Mouse (Mus musculus): Measurements from ENCODE around the gene Tbc1d9b. TPM values are rescaled to one million over a fixed set of nuclear protein-coding genes. Genes with fewer than 3 reads are reported as not detected.

Tbc1d9b gene
- polyA plus RNA-seq, 1 experiment from 2014 or later = 9.1 TPM

DNA sequence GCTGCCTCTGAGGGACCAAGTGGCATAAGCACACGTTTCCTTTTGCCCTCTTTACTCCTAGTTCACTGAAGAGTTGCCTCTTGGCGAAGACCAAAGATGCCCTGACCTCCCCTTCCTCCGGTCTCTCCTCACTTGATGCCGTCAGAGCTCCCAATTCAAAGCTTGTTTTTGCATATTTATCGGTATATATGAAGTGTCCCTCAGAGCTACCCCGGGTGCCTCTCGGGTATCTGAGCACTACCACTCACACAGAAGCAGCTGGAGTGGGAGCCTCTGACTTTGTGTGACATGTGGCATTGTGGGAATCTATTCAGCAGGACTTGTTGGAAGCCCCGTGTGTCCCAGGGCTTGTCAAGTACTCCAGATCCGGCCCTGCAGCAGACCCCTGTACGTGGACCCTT, 605 bp downstream of the Tbc1d9b start:
- peaks cover 30% of the 10 kb centered on the region for H3K4me1 ChIP-seq (ENCODE audit: insufficient read depth)
- WGBS (ENCODE audit: insufficient replicate concordance) = 10% methylated on average over 10 of the region's 10 CpGs
- H3K36me3 ChIP-seq (replicated peaks; ENCODE audit: insufficient read depth, low read length) = peaks cover 12% of the 10 kb centered on the region
- peak overlapping the region; percentile 77 for H3K4me3 ChIP-seq (ENCODE audit: low read depth, low read length)
- H3K9ac ChIP-seq (replicated peaks) = peak overlapping the region; percentile 96
- H3K4me2 ChIP-seq (ENCODE audit: low read depth, low read length) = peak overlapping the region; percentile 97
- H3K9me3 ChIP-seq (ENCODE audit: low read length) = no peaks in the 10 kb centered on the region
- no peak for ATAC-seq
- TF ChIP-seq CTCF (IDR thresholded peaks at IDR 0.05; ENCODE audit: low read depth) (no peak), EP300 (IDR thresholded peaks at IDR 0.05; ENCODE audit: low read depth) (no peak)
- peak overlapping the region; percentile 88 for H3K27ac ChIP-seq (ENCODE audit: low read depth)
- no peaks in the 10 kb centered on the region for H3K27me3 ChIP-seq (ENCODE audit: insufficient read depth, low read length)
- DNase-seq = no peak

DNA sequence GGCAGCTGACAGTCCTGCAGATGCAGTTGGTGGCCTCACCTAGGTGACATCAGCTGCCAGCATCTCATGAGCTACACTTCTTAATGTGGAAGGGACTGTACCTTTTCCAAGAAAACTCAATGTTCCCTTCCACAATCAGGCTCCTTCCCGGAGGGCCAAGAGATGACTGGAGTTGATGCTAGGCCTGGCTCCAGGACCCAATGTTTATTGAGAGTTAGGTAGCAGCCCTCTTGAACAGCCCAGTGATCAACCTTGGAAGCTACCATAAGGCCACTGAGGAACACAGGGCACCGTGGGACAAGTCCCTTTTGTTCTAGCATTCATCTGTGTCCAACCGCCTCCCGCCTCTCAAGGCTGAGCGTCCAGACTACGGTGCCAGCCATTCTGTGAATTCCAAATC, 1.1 kb downstream of the Tbc1d9b start:
- peak overlapping the region; percentile 96 for H3K9ac ChIP-seq (replicated peaks)
- 77% methylated on average over 6 of the region's 6 CpGs for WGBS (ENCODE audit: insufficient replicate concordance)
- no peak overlapping the region for H3K27ac ChIP-seq (ENCODE audit: low read depth)
- no peak for TF ChIP-seq EP300 (IDR thresholded peaks at IDR 0.05; ENCODE audit: low read depth)
- TF ChIP-seq CTCF (IDR thresholded peaks at IDR 0.05; ENCODE audit: low read depth) = no peak
- peaks cover 14% of the 10 kb centered on the region for H3K36me3 ChIP-seq (replicated peaks; ENCODE audit: insufficient read depth, low read length)
- peak overlapping the region; percentile 77 for H3K4me3 ChIP-seq (ENCODE audit: low read depth, low read length)
- H3K4me2 ChIP-seq (ENCODE audit: low read depth, low read length) = peak overlapping the region; percentile 97
- H3K9me3 ChIP-seq (ENCODE audit: low read length) = no peaks in the 10 kb centered on the region
- H3K4me1 ChIP-seq (ENCODE audit: insufficient read depth) = peaks cover 30% of the 10 kb centered on the region
- H3K27me3 ChIP-seq (ENCODE audit: insufficient read depth, low read length) = no peaks in the 10 kb centered on the region
- ATAC-seq (no peak), DNase-seq (no peak)

DNA sequence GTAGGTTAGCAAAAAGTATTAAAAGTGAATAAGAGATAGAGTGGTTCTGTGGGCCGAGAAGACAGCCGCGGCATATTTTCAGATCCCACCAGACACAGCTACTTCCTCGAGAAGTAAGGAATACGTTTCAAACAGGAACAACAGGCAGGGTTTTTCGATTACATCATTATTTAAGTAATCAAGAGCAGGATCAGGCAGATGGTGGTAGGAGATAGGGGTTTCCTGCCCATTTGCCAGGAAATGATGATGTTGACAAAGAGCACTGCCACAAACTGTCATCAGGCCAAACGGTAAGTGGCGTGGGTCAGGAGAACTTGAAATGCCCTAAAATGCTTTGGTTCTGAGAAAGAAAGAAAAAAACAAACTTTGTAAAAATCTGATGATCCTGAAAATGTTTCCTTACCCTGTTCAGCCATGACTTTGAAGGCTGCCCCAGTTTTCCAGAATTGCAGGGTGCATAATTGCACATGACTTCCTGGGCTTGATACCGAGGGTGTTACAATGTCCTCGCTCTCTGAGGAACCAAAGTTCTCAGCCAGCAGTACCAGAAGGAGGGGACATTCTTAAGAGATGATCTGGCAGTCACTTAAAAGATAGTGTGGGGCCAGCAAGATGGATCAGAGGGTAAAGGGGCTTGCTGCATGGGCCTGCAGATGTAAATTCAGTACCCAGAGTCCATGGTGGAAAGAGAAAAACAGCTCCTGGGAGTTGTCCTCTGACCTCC, 3.1 kb downstream of the Tbc1d9b start:
- Histone ChIP-seq H3K4me1 (ENCODE audit: insufficient read depth) (peaks cover 24% of the 10 kb centered on the region), H3K9me3 (ENCODE audit: low read length) (no peaks in the 10 kb centered on the region), H3K4me2 (ENCODE audit: low read depth, low read length) (peak overlapping the region; percentile 23; the same call in 1 of the 2 replicates), H3K9ac (replicated peaks) (no peak overlapping the region), H3K4me3 (ENCODE audit: low read depth, low read length) (no peak overlapping the region), H3K27ac (ENCODE audit: low read depth) (peak overlapping the region; percentile 36; the same call in 1 of the 2 replicates), H3K27me3 (ENCODE audit: insufficient read depth, low read length) (no peaks in the 10 kb centered on the region), H3K36me3 (replicated peaks; ENCODE audit: insufficient read depth, low read length) (peaks cover 20% of the 10 kb centered on the region)
- no peak for TF ChIP-seq EP300 (IDR thresholded peaks at IDR 0.05; ENCODE audit: low read depth)
- DNase-seq (no peak), ATAC-seq (no peak)
- WGBS (ENCODE audit: insufficient replicate concordance) = 34% methylated on average over 10 of the region's 10 CpGs

DNA sequence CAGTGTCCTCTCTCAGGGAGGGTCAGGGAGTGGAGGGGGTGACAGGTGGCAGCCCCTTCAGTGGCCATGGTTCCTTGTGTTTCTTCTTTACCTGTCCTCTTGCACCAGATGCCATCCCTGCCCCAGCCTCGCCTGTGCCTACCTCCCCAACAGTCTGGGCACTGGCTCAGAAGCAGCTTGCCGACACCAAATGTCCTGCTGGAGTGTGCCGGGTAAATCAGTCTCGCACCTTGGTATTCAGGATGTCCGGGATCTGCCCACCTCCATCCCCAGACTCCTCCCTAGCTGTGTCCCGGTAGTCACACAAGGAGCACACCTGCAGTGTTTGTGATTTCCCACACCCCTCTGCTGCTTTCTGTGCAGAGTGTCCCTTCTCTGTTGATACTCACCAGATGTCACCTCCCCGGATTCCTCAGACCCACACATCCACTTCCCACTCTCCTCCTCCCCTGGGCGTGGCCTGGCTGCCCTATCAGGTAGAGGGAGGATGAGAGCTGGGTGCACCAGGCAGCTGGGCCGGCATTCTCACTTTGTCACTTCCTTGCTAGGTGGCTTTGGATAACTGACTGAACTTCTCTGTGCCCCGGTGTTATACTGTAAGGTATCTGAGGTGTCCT, 7.1 kb downstream of the Tbc1d9b start:
- 73% methylated on average over 10 of the region's 10 CpGs for WGBS (ENCODE audit: insufficient replicate concordance)
- no peaks in the 10 kb centered on the region for H3K27me3 ChIP-seq (ENCODE audit: insufficient read depth, low read length)

DNA sequence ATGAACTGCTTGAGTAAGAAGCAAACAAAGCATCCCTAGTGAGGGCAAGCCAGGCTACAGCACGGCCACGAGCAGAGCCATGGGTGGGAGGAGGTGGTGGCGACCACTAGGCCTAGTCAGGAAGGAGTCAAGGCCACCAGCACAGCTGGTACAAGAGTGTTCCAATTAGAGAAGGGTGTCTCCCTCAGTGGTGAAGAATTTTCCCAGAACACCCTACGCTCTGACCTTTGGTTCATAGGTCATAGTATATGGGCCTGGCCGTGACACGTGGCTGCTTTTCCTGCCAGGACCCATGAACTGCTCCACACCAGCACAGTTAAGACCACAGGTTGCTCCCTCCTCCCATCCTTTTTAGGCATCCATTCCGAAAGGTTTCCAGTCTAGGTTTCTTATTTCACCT, 8.4 kb downstream of the Tbc1d9b start:
- 0 out of 2 replicates have a peak overlapping the region, but pooled peaks have one; percentile 10 for H3K4me3 ChIP-seq (ENCODE audit: low read depth, low read length)
- peak overlapping the region; percentile 52 for H3K4me2 ChIP-seq (ENCODE audit: low read depth, low read length)
- H3K27me3 ChIP-seq (ENCODE audit: insufficient read depth, low read length) = no peaks in the 10 kb centered on the region
- TF ChIP-seq CTCF (IDR thresholded peaks at IDR 0.05; ENCODE audit: low read depth) (no peak), EP300 (IDR thresholded peaks at IDR 0.05; ENCODE audit: low read depth) (peak; percentile 34; the same call in 1 of the 2 replicates)
- peaks cover 58% of the 10 kb centered on the region for H3K36me3 ChIP-seq (replicated peaks; ENCODE audit: insufficient read depth, low read length)
- H3K4me1 ChIP-seq (ENCODE audit: insufficient read depth) = peaks cover 5% of the 10 kb centered on the region
- no peaks in the 10 kb centered on the region for H3K9me3 ChIP-seq (ENCODE audit: low read length)
- peak; percentile 53 for DNase-seq
- 61% methylated on average over 7 of the region's 7 CpGs for WGBS (ENCODE audit: insufficient replicate concordance)
- ATAC-seq = peak; percentile 89
- peak overlapping the region; percentile 79 for H3K27ac ChIP-seq (ENCODE audit: low read depth)
- peak overlapping the region; percentile 54 for H3K9ac ChIP-seq (replicated peaks)

More for the DNA sequence above, 7.1 kb downstream of the Tbc1d9b start:
- DNase-seq (no peak), ATAC-seq (peak; percentile 29; the same call in 1 of the 2 replicates)
- TF ChIP-seq CTCF (IDR thresholded peaks at IDR 0.05; ENCODE audit: low read depth) = no peak
- Histone ChIP-seq H3K27ac (ENCODE audit: low read depth) (no peak overlapping the region), H3K4me3 (ENCODE audit: low read depth, low read length) (no peak overlapping the region), H3K9ac (replicated peaks) (no peak overlapping the region), H3K4me1 (ENCODE audit: insufficient read depth) (peaks cover 14% of the 10 kb centered on the region), H3K9me3 (ENCODE audit: low read length) (no peaks in the 10 kb centered on the region), H3K36me3 (replicated peaks; ENCODE audit: insufficient read depth, low read length) (peaks cover 53% of the 10 kb centered on the region), H3K4me2 (ENCODE audit: low read depth, low read length) (peak overlapping the region; percentile 52)

DNA sequence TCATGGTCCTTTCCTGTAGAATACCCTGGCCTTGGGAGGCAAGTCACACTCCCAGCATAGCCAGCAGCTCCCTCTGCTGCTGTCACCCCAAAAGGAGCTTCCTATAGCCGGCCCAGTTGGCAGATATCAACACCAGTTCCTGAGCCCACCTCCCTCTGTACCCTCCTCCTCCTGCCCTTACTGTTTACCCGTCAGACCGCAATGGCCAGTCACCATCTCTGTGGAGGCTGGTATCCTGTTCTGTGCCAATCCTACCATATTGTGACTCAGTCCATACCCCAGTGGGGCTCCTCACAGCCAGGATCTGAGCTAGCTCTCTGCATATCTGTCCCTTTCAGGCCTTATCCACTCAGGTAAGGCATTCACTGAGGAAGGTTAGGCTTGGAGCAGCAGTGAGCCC, 14.3 kb downstream of the Tbc1d9b start:
- 91% methylated on average over 3 of the region's 3 CpGs for WGBS (ENCODE audit: insufficient replicate concordance)
- H3K4me1 ChIP-seq (ENCODE audit: insufficient read depth) = peaks cover 8% of the 10 kb centered on the region
- H3K27me3 ChIP-seq (ENCODE audit: insufficient read depth, low read length) = no peaks in the 10 kb centered on the region
- no peak overlapping the region for H3K27ac ChIP-seq (ENCODE audit: low read depth)
- DNase-seq (no peak), ATAC-seq (no peak)
- H3K4me3 ChIP-seq (ENCODE audit: low read depth, low read length) = no peak overlapping the region
- no peaks in the 10 kb centered on the region for H3K9me3 ChIP-seq (ENCODE audit: low read length)
- no peak overlapping the region for H3K9ac ChIP-seq (replicated peaks)
- TF ChIP-seq CTCF (IDR thresholded peaks at IDR 0.05; ENCODE audit: low read depth) (no peak), EP300 (IDR thresholded peaks at IDR 0.05; ENCODE audit: low read depth) (no peak)
- H3K36me3 ChIP-seq (replicated peaks; ENCODE audit: insufficient read depth, low read length) = peaks cover 77% of the 10 kb centered on the region
- H3K4me2 ChIP-seq (ENCODE audit: low read depth, low read length) = no peak overlapping the region

Data from liver, postnatal 0 days (tissue).